Mouse (Mus musculus) spleen, adult 18-20 months (tissue): Measurements from ENCODE around the gene Cdh16.
"Not testable (repeated sequence)": the region's sequence is repeated elsewhere in the genome, so short reads cannot be mapped to it uniquely, and the experiment has no call there.

Experiments
- DNase-seq, 2 experiments: peaks; one replicate each; pipeline ENCODE4 v3.0.0; 2022; ENCODE audit warnings: mixed read lengths in 2 of 2

The Cdh16 gene

DNA sequence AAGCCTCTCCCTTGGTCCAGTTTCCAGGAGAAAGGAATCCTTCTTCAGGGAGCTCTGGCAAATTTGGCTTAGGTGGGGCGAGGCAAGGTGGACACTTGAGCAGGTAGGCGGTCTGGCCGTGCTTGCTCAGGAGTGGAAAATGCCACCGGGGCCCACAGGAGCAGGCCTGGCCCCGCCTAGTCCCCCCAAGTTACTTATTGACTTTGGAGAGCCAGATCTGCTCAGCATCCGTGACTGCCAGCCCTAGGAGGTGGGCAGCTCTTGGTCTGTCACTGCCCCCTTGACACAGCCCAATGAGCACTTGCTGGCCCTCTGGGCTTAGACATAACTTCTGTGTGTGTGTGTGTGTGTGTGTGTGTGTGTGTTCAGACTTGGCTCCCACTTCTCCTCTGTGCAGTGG is at the start of gene Cdh16:
Gene Cdh16 (minus strand): TSS at position 236 of the 400 bp plus-strand sequence.
- DNase-seq = no peak

- no peak for DNase-seq
These were observed 31.4 kb upstream of the Cdh16 start for GRCm38 (mm10) chr8:104655614-104656013.

DNA sequence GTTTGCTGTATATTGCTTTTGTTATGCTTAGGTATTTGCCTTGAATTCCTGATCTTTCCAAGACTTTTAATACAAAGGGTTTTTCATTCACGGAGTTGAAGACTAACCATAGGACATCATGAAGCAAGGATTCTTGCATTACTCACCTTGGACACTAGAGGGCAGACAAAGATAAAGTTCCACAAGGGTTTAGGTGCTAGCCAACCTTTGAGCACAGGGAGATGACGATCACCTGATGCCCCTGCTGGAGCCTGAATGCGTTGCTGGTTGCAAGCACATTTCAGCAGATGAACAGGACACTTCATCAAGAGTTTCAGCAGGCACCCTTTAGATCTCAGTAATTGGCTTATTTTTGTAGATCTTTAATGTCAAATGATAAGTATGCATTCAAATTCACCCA is 30.8 kb upstream of the Cdh16 start:
- DNase-seq = peak; percentile 38 to 62

DNA sequence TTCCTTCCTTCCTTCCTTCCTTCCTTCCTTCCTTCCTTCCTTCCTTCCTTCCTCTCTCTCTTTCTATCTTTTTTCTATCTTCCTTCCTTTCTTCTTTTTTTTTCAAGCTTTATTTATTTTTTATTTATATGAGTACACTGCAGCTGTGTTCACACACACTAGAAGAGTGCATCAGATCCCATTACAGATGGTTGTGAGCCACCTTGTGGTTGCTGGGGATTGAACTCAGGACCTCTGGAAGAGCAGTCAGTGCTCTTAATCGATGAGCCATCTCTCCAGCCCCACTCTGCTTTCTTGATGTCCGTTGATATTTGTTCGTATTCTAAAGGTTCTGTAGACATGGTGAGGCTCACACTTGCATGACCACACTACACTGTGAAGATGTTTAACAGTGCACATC is 20.0 kb upstream of the Cdh16 start:
- DNase-seq = not testable (repeated sequence)

DNA sequence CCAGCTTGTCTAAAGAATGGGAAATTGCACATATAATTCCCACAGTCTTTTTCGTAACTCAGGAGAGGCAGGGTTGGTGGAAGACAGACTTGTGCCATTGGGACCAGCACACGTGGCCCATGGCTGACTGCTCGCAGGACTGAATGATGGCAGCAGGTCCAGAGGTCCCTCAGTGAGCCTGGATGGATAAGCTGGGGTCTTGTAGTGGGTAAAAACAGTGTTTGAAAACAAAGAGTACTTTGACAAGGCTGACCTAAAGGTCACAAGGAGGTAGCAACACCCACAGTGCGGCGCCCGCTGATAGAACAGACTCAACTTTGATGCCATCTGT is 18.1 kb upstream of the Cdh16 start:
- no peak for DNase-seq

- DNase-seq = peak; percentile 73 to 83
These were observed 17.5 kb upstream of the Cdh16 start, which contains the start of gene Ciao2b for GRCm38 (mm10) chr8:104641426-104642323. Gene Ciao2b, minus strand, starts transcription at chr8:104641965.

- no peak for DNase-seq
These were observed 16.7 kb upstream of the Cdh16 start for GRCm38 (mm10) chr8:104640831-104641370.

DNA sequence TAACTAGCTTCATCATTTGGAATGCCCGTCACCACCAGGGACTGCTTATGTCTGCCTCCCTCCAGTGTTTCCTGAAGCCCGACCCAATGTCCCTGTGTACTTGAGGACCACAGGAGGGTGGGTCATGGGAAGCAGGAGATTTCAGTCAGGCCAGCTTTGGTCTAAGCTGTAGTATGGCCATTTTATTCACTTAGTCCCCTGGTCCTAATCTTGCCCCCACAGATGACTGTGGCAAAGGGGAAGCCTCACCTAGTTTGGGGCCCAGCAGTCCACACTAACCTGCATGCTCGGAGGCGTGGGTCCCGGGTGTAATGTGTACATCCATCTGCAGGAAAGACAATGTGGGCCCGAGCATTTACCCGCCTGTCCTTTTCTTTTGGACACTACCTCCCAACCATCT is 16.0 kb upstream of the Cdh16 start:
- DNase-seq = no peak

- DNase-seq = no peak
These were observed 13.8 kb upstream of the Cdh16 start for GRCm38 (mm10) chr8:104638010-104638409.

DNA sequence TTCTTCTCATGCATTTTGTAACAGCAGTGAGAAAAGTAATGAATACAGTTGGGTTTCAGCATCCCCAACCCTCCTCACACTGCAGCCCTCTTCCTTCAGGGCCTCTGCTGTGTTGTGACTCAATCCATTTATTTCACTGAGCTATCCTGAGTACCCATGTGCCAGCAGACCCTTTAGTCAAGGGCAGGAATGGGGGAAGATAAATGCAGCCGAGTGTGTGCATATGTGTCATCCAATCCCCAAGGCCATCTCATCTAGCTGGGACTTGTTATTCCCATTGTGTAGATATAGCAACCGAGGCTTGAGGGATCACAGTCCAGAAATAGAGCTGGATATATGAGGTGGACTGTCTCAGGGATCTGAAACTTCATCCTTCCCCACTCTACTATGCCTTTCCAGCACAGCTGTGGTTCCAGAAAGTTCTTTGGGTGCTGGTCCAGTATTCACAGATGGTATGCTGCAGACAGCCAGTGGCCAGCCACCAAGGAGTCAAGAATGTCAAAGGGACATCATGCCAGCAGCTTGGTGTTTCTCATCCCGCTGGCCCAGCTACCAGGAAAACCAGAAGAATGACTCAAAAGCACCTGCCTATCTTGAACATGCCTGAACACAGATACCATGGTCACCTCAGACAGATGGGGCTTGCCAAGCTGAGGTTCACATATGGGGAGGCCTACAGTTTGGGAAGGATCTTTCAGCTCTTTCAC is 11.0 kb upstream of the Cdh16 start:
- DNase-seq = no peak

DNA sequence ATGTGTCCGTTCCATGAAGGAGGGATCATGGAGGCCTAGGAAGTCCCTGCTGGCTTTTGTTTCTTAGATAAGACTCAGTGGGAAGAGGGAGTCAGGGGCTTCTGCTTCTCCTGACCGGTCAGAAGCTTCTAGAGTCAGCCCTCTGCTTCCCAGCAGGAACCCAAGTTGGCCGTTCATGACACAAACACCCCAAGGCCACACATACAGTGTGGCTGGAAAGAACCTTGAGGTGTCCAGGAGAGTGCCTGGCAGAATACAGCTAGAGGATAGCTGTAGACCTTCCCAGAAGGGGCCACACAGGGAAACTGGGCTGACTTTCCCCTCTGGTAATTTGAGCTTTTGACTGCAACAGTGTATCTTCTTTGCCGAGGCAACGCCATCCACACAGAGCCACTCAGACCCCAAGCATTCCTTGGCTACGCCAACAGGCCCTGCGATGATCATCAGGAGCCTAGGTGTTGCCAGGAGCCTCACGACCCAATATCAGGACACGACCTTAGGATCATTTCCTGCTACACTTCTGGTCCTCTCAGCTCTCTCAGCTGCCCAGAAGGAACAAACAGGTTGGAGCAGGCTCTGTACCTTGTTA is 9.1 kb upstream of the Cdh16 start:
- DNase-seq = no peak

DNA sequence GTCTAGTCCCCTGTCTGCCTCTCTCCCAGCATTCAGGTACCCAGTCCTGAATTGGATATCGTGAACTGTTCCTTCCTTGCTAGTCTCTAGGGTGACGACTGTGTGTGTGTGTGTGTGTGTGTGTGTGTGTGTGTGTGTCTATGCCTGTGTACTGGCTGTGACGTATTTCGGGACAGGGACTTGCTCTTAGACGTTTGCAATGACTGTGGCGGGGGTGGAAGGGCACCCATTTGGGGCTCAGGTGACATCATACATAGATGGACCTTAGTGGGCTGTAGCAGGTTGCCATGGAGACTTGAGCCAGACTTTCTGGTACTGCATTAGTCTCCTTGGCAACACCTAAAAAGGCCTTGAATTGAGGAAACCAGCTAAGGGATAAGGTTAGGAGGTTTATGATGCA is 8.3 kb upstream of the Cdh16 start:
- DNase-seq = no peak

GRCm38 (mm10) chr8:104631975-104632374 is 7.8 kb upstream of the Cdh16 start:
- peak in 1 of 2 experiments; percentile 21 for DNase-seq

- peak; percentile 75 to 81 for DNase-seq
These were observed 6.9 kb upstream of the Cdh16 start, which contains the start of gene Rrad for GRCm38 (mm10) chr8:104630981-104631663. Gene Rrad, minus strand, starts transcription at chr8:104631327.

GRCm38 (mm10) chr8:104630574-104630973 is 6.4 kb upstream of the Cdh16 start:
- DNase-seq = peak; percentile 21 to 48

DNA sequence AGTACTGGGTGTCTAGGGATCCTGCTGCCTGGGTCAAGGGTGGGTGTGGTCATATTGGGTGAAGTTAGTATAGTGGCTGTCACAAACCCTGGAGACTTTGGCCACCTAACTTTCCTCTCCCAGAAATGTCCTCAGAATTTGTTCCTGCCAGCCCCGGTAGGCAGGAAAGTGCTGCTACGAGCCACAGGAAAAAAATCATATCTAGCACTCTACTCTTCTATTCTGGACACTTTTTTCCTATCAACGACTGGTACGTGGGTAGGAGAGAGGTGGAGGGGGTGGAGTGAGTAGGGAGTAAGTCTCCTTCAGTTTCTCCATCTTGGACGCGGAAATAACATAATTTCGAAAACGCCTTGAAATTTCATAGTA is 5.9 kb upstream of the Cdh16 start:
- DNase-seq = no peak

GRCm38 (mm10) chr8:104629306-104630110 is 5.3 kb upstream of the Cdh16 start:
- DNase-seq = no peak

DNA sequence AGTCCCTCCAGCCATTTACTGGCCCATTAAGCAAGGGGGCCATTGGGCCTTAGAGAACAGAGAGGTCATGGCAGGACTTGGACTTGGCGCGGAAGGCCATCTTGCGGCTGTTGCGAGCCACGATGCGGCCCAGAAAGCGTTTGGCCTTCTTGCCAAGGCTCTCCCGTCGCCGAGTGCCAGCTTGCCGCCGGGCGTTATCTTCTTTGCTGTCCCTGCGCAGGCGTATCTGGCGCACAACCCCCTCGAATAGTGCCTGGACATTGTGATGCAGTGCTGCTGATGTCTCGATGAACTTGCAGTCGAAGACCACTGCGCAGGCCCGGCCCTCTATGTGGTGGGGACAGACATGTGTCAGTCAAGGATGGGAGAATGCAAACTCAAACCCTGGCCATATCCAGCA is 4.2 kb upstream of the Cdh16 start:
- no peak for DNase-seq

- no peak for DNase-seq
These were observed 3.0 kb upstream of the Cdh16 start for GRCm38 (mm10) chr8:104627065-104627740.

GRCm38 (mm10) chr8:104620765-104621164 is 3.4 kb downstream of the Cdh16 start:
- no peak for DNase-seq

GRCm38 (mm10) chr8:104613119-104613518 is 11.1 kb downstream of the Cdh16 start:
- no peak for DNase-seq
